Mouse (Mus musculus): ENCODE data around the gene Cend1. TPM values are rescaled to one million over a fixed set of nuclear protein-coding genes. Genes with fewer than 3 reads are reported as not detected.

Gene Cend1
- polyA plus RNA-seq, 1 experiment from 2014 or later = 2.8 TPM

- H3K36me3 ChIP-seq (ENCODE audit: control insufficient read depth, insufficient read depth, low read length) = peaks cover 35% of the 10 kb centered on the region
- peaks cover 17% of the 10 kb centered on the region for H3K4me1 ChIP-seq (ENCODE audit: control insufficient read depth, insufficient read depth, low read length)
- H3K4me2 ChIP-seq (ENCODE audit: low read depth, low read length) = peak overlapping the region; percentile 67
- 14% methylated on average over 9 of the region's 12 CpGs for WGBS
- H3K4me3 ChIP-seq (ENCODE audit: low read depth, low read length) = peak overlapping the region; percentile 40
- 0 out of 2 replicates have a peak overlapping the region, but pooled peaks have one; percentile 4 for H3K27ac ChIP-seq (replicated peaks; ENCODE audit: low read depth, low read length)
- no peaks in the 10 kb centered on the region for H3K27me3 ChIP-seq (replicated peaks; ENCODE audit: control insufficient read depth, insufficient read depth, low read length)
- H3K9me3 ChIP-seq (ENCODE audit: control insufficient read depth, low read length) = no peaks in the 10 kb centered on the region
- ATAC-seq (ENCODE audit: low read depth) (peak; percentile 20), DNase-seq (ENCODE audit: low spot score) (peak; percentile 84)
- peak overlapping the region; percentile 56 for H3K9ac ChIP-seq (ENCODE audit: low read depth, low read length)
Observed at GRCm38 (mm10) chr7:141443081-141443821, 14.0 kb upstream of the Cend1 start.

DNA sequence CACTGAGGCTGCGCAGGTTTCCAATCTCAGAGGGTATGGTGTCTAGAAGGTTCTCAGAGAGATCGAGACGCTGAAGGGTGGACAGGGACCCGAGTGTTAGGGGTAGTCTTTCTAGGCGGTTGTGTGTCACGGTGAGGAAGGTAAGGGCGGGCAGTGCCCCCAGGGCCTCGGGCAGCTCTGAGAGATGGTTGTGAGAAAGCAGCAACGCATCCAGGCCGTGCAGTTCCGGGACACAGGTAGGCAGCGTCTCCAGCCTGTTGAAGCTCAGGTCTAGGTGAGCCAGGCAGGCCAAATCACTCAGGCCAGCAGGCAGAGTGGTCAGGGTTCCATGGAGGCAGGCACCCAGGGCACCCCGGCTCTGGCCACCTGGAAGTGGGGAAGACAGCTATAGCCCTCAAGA, 12.9 kb upstream of the Cend1 start:
- Histone ChIP-seq H3K4me1 (ENCODE audit: control insufficient read depth, insufficient read depth, low read length) (peaks cover 15% of the 10 kb centered on the region), H3K4me2 (ENCODE audit: low read depth, low read length) (peak overlapping the region; percentile 67), H3K27me3 (replicated peaks; ENCODE audit: control insufficient read depth, insufficient read depth, low read length) (no peaks in the 10 kb centered on the region), H3K9ac (ENCODE audit: low read depth, low read length) (peak overlapping the region; percentile 45), H3K9me3 (ENCODE audit: control insufficient read depth, low read length) (no peaks in the 10 kb centered on the region), H3K27ac (replicated peaks; ENCODE audit: low read depth, low read length) (no peak overlapping the region), H3K36me3 (ENCODE audit: control insufficient read depth, insufficient read depth, low read length) (peaks cover 36% of the 10 kb centered on the region), H3K4me3 (ENCODE audit: low read depth, low read length) (no peak overlapping the region; the same call in 1 of the 2 replicates)
- WGBS = 87% methylated on average over 11 of the region's 13 CpGs
- ATAC-seq (ENCODE audit: low read depth) = no peak
- no peak for DNase-seq (ENCODE audit: low spot score)

- Histone ChIP-seq H3K27ac (replicated peaks; ENCODE audit: low read depth, low read length) (no peak overlapping the region), H3K36me3 (ENCODE audit: control insufficient read depth, insufficient read depth, low read length) (peaks cover 36% of the 10 kb centered on the region), H3K9ac (ENCODE audit: low read depth, low read length) (0 out of 2 replicates have a peak overlapping the region, but pooled peaks have one; percentile 45), H3K27me3 (replicated peaks; ENCODE audit: control insufficient read depth, insufficient read depth, low read length) (no peaks in the 10 kb centered on the region), H3K4me3 (ENCODE audit: low read depth, low read length) (no peak overlapping the region), H3K4me1 (ENCODE audit: control insufficient read depth, insufficient read depth, low read length) (peaks cover 22% of the 10 kb centered on the region), H3K9me3 (ENCODE audit: control insufficient read depth, low read length) (no peaks in the 10 kb centered on the region), H3K4me2 (ENCODE audit: low read depth, low read length) (no peak overlapping the region)
- DNase-seq (ENCODE audit: low spot score) (no peak), ATAC-seq (ENCODE audit: low read depth) (no peak)
- 88% methylated on average over 9 of the region's 9 CpGs for WGBS
Observed at GRCm38 (mm10) chr7:141441460-141441859, 12.2 kb upstream of the Cend1 start.

GRCm38 (mm10) chr7:141440613-141441012, 11.3 kb upstream of the Cend1 start:
- DNase-seq (ENCODE audit: low spot score) = peak; percentile 61
- no peak for ATAC-seq (ENCODE audit: low read depth)
- H3K4me3 ChIP-seq (ENCODE audit: low read depth, low read length) = no peak overlapping the region
- no peak overlapping the region for H3K9ac ChIP-seq (ENCODE audit: low read depth, low read length)
- H3K9me3 ChIP-seq (ENCODE audit: control insufficient read depth, low read length) = no peaks in the 10 kb centered on the region
- peaks cover 36% of the 10 kb centered on the region for H3K36me3 ChIP-seq (ENCODE audit: control insufficient read depth, insufficient read depth, low read length)
- no peak overlapping the region for H3K4me2 ChIP-seq (ENCODE audit: low read depth, low read length)
- H3K27me3 ChIP-seq (replicated peaks; ENCODE audit: control insufficient read depth, insufficient read depth, low read length) = no peaks in the 10 kb centered on the region
- WGBS = 24% methylated on average over 6 of the region's 6 CpGs
- H3K27ac ChIP-seq (replicated peaks; ENCODE audit: low read depth, low read length) = no peak overlapping the region
- H3K4me1 ChIP-seq (ENCODE audit: control insufficient read depth, insufficient read depth, low read length) = peaks cover 28% of the 10 kb centered on the region

- Histone ChIP-seq H3K27ac (replicated peaks; ENCODE audit: low read depth, low read length) (no peak overlapping the region), H3K36me3 (ENCODE audit: control insufficient read depth, insufficient read depth, low read length) (peaks cover 36% of the 10 kb centered on the region), H3K4me3 (ENCODE audit: low read depth, low read length) (no peak overlapping the region), H3K4me1 (ENCODE audit: control insufficient read depth, insufficient read depth, low read length) (peaks cover 32% of the 10 kb centered on the region), H3K4me2 (ENCODE audit: low read depth, low read length) (no peak overlapping the region), H3K27me3 (replicated peaks; ENCODE audit: control insufficient read depth, insufficient read depth, low read length) (no peaks in the 10 kb centered on the region), H3K9me3 (ENCODE audit: control insufficient read depth, low read length) (no peaks in the 10 kb centered on the region), H3K9ac (ENCODE audit: low read depth, low read length) (no peak overlapping the region)
- WGBS = 90% methylated on average over 8 of the region's 11 CpGs
- ATAC-seq (ENCODE audit: low read depth) (no peak), DNase-seq (ENCODE audit: low spot score) (no peak)
Observed at GRCm38 (mm10) chr7:141439811-141440210, 10.5 kb upstream of the Cend1 start.

DNA sequence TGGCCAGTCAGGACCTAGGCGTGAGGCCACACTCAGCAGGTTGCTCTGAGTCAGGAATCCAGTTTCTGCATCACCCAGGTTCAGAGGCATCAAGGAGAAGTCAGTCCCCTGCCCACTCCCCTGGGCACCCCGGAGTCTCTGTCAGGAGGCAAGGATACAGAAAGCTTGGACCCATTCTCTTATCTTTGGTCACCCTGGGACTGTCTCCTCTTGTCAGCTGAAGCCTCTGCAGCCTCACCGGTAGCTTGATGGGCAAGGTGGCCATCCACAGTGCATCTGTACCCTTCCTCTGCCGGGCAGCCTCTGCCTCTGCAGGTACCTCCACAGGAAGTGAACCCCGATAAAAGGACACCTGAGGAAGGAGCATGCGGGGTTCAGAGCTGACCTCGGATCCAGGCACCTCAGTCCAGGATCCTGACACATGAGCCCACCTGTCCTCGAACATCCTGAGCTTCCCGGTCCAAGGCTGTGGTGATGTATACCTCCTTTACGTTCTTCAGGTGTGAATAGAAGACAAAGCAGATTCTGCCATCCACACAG, 9.9 kb upstream of the Cend1 start:
- no peak for ATAC-seq (ENCODE audit: low read depth)
- Histone ChIP-seq H3K9ac (ENCODE audit: low read depth, low read length) (no peak overlapping the region), H3K4me1 (ENCODE audit: control insufficient read depth, insufficient read depth, low read length) (peaks cover 33% of the 10 kb centered on the region)

DNA sequence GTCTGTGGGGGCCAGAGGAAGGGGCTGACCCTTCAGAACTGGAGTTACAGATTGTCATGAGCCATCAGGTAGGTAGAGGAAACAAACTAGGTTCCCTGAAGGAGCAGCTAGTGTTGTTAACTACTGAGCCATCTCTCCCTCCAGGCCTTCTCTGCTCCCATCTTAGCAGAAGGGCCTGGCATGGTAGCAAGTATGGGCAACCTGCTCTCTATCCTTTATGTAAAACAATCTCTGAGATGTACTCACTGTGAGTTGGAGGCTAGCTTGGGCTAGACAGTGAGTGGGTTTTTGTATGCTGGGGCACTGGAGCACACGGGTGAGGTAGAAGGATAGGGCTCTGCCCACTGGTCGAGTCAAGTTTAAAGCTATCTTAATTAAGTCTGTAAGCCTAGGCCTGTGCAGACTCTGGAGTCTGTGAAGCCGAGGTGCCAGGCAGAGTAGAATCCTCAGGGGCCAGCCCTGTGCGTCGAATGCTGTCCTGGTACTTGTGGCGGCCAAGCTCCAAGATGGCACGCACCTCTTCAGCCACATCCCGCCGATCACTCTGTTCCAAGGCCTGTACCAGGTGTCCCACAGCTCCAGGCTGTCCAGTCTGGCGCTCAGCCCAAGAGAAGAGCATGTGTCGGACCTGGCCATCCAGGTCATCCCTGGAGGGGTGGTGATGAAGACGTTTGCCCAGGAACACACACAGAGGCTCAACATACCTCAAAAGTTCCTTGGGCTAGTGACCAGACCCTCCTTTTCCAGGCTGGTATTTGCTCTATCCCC, 9.1 kb upstream of the Cend1 start:
- Histone ChIP-seq H3K27me3 (replicated peaks; ENCODE audit: control insufficient read depth, insufficient read depth, low read length) (no peaks in the 10 kb centered on the region), H3K4me2 (ENCODE audit: low read depth, low read length) (no peak overlapping the region), H3K36me3 (ENCODE audit: control insufficient read depth, insufficient read depth, low read length) (peaks cover 41% of the 10 kb centered on the region), H3K9ac (ENCODE audit: low read depth, low read length) (no peak overlapping the region), H3K4me3 (ENCODE audit: low read depth, low read length) (no peak overlapping the region), H3K4me1 (ENCODE audit: control insufficient read depth, insufficient read depth, low read length) (peaks cover 34% of the 10 kb centered on the region), H3K9me3 (ENCODE audit: control insufficient read depth, low read length) (no peaks in the 10 kb centered on the region), H3K27ac (replicated peaks; ENCODE audit: low read depth, low read length) (no peak overlapping the region)
- DNase-seq (ENCODE audit: low spot score) = no peak
- WGBS = 88% methylated on average over 12 of the region's 12 CpGs
- no peak for ATAC-seq (ENCODE audit: low read depth)

More for the DNA sequence above, 9.9 kb upstream of the Cend1 start:
- Histone ChIP-seq H3K36me3 (ENCODE audit: control insufficient read depth, insufficient read depth, low read length) (peaks cover 36% of the 10 kb centered on the region), H3K4me3 (ENCODE audit: low read depth, low read length) (no peak overlapping the region), H3K27me3 (replicated peaks; ENCODE audit: control insufficient read depth, insufficient read depth, low read length) (no peaks in the 10 kb centered on the region), H3K27ac (replicated peaks; ENCODE audit: low read depth, low read length) (no peak overlapping the region), H3K9me3 (ENCODE audit: control insufficient read depth, low read length) (no peaks in the 10 kb centered on the region), H3K4me2 (ENCODE audit: low read depth, low read length) (no peak overlapping the region)
- DNase-seq (ENCODE audit: low spot score) = no peak
- WGBS = 96% methylated on average over 10 of the region's 10 CpGs

DNA sequence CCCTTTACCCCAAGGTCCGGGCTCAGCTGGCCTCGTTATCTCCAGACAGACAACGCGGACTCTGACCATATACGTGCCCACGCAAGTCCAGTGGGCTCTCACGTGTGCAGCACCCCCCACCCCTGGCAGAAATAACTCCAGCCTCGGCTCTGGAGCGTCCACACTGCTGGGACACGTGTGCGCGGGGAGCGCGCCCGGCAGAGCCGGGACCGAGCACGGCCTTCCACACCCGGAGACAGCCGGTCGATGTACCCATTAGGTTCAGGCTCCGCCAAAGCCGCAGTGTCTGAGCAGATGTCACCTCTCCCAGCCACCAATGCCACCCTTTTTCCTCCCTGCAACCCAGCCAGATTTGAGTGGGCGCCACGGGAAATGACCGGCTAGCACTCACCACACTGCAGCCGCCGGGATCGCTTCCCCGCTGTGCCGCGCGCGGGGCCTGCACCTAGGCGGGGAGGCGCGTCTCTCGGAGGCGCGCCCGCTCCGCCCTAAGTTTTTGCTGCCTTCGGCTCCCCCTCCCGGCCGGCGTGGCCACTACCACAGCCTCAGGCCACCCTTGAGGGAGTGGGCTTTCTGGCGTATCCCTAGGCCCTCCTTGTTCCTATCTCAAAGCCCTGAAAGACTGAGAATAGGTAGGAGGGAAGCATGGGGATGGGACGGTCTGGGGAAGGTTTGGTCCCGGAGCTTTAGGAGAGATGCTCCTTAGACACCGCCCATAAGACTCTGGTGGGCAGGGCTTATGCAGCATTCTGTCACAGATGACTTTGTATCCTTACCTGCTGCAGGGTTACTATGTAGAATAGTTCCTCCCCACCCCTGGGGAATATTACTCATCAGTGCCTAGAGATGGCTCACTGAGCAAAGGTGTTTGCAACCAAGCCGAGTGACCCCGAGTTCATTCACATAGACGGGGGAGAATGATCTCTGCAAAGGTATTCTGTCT, 8.2 kb upstream of the Cend1 start, which contains the start of gene Slc25a22:
Gene Slc25a22 (minus strand): TSS at position 715 of the 943 bp plus-strand sequence.
- ATAC-seq (ENCODE audit: low read depth) (peak; percentile 85), DNase-seq (ENCODE audit: low spot score) (peak; percentile 90)
- peaks cover 25% of the 10 kb centered on the region for H3K4me1 ChIP-seq (ENCODE audit: control insufficient read depth, insufficient read depth, low read length)
- H3K9ac ChIP-seq (ENCODE audit: low read depth, low read length) = peak within 1 kb of the TSS; percentile 77
- H3K4me2 ChIP-seq (ENCODE audit: low read depth, low read length) = peak within 1 kb of the TSS; percentile 95
- peaks cover 50% of the 10 kb centered on the region for H3K36me3 ChIP-seq (ENCODE audit: control insufficient read depth, insufficient read depth, low read length)
- peak within 1 kb of the TSS; percentile 52 for H3K27ac ChIP-seq (replicated peaks; ENCODE audit: low read depth, low read length)
- WGBS = 6% methylated on average over 47 of the region's 53 CpGs
- H3K4me3 ChIP-seq (ENCODE audit: low read depth, low read length) = peak within 1 kb of the TSS; percentile 73
- H3K9me3 ChIP-seq (ENCODE audit: control insufficient read depth, low read length) = no peaks in the 10 kb centered on the region
- H3K27me3 ChIP-seq (replicated peaks; ENCODE audit: control insufficient read depth, insufficient read depth, low read length) = no peaks in the 10 kb centered on the region
